In genomic region chr10:98485751-98486681, GRCm38 (mm10) we compare ENCODE assay signal across 9 mouse cellular contexts.
DNase-seq lines count a peak whose midpoint lies in the region; ATAC-seq and TF ChIP-seq lines count a peak whose summit lies in the region.
"Had no signal": no experiment of that assay in that cellular context is flagged by ENCODE, and none has a peak within 500 bp of the region (broad histone marks: within the 10 kb centered on the region; RNA-seq: fewer than 3 reads in every experiment).

No protein-coding gene starts in this region.

- H3K4me1 ChIP-seq in hindbrain, postnatal 0 days (ENCODE audit: insufficient read depth, low read length), result no peaks in the 10 kb centered on the region
- H3K4me1 ChIP-seq in hindbrain, embryonic 12.5 days, result no peaks in the 10 kb centered on the region
- H3K4me1 ChIP-seq in limb, embryonic 15.5 days, result peaks cover 10% of the 10 kb centered on the region; the same call in 1 of the 2 replicates
- H3K4me1 ChIP-seq: lung, embryonic 15.5 days had no signal

- no peaks in the 10 kb centered on the region for H3K9me3 ChIP-seq in hindbrain, postnatal 0 days (ENCODE audit: low read length)
- H3K9me3 ChIP-seq in hindbrain, embryonic 12.5 days (replicated peaks), result no peaks in the 10 kb centered on the region
- H3K9me3 ChIP-seq in limb, embryonic 15.5 days, result no peaks in the 10 kb centered on the region
- H3K9me3 ChIP-seq: lung, embryonic 15.5 days had no signal

- WGBS in hindbrain, postnatal 0 days, result 71% methylated on average over 20 of the region's 20 CpGs
- WGBS in hindbrain, embryonic 12.5 days, result 82% methylated on average over 20 of the region's 20 CpGs
- 39% methylated on average over 20 of the region's 20 CpGs for WGBS in limb, embryonic 15.5 days

- no peaks in the 10 kb centered on the region for H3K36me3 ChIP-seq in hindbrain, postnatal 0 days (ENCODE audit: insufficient read depth, low read length)
- H3K36me3 ChIP-seq in hindbrain, embryonic 12.5 days, result no peaks in the 10 kb centered on the region
- H3K36me3 ChIP-seq in limb, embryonic 15.5 days, result no peaks in the 10 kb centered on the region
- H3K36me3 ChIP-seq: lung, embryonic 15.5 days had no signal

- TF ChIP-seq CTCF in hindbrain, postnatal 0 days (IDR thresholded peaks at IDR 0.05; ENCODE audit: low read depth), result no peak

- H3K9ac ChIP-seq in hindbrain, postnatal 0 days (replicated peaks; ENCODE audit: low read length), result no peak overlapping the region; the same call in 1 of the 2 replicates
- H3K9ac ChIP-seq in hindbrain, embryonic 12.5 days, result no peak overlapping the region
- H3K9ac ChIP-seq in limb, embryonic 15.5 days, result no peak overlapping the region
- H3K9ac ChIP-seq: lung, embryonic 15.5 days had no signal

- H3K4me3 ChIP-seq in hindbrain, postnatal 0 days (ENCODE audit: low read length), result no peak overlapping the region
- H3K4me3 ChIP-seq in hindbrain, embryonic 12.5 days, result no peak overlapping the region
- no peak overlapping the region for H3K4me3 ChIP-seq in limb, embryonic 15.5 days
- H3K4me3 ChIP-seq: lung, embryonic 15.5 days had no signal

- H3K27ac ChIP-seq in hindbrain, postnatal 0 days, result peak overlapping the region; percentile 48; the same call in 1 of the 2 replicates
- no peak overlapping the region for H3K27ac ChIP-seq in hindbrain, embryonic 12.5 days
- H3K27ac ChIP-seq in limb, embryonic 15.5 days, result no peak overlapping the region
- H3K27ac ChIP-seq: lung, embryonic 15.5 days had no signal

- H3K4me2 ChIP-seq in hindbrain, postnatal 0 days (ENCODE audit: low read depth, low read length), result no peak overlapping the region
- no peak overlapping the region for H3K4me2 ChIP-seq in hindbrain, embryonic 12.5 days (replicated peaks)
- H3K4me2 ChIP-seq in limb, embryonic 15.5 days, result peak overlapping the region; percentile 21; the same call in 1 of the 2 replicates
- H3K4me2 ChIP-seq: lung, embryonic 15.5 days had no signal

- ATAC-seq in hindbrain, postnatal 0 days, result peak; percentile 71
- ATAC-seq in hindbrain, embryonic 12.5 days (ENCODE audit: low FRiP score), result no peak
- no peak for ATAC-seq in limb, embryonic 15.5 days (ENCODE audit: insufficient number of reproducible peaks, low FRiP score, low TSS enrichment, low read depth)

- DNase-seq in hindbrain, postnatal 0 days (ENCODE audit: low spot score), result peak; percentile 44
- DNase-seq in cerebellum, postnatal 14 days, result peak; percentile 82 to 83
- DNase-seq in layer of hippocampus, adult 11-12 months (ENCODE audit: low spot score), result peak; percentile 80
- no peak for DNase-seq in adrenal gland, postnatal 4 days (ENCODE audit: low spot score in 2 of 2)
- no peak for DNase-seq in thymus, postnatal 36 days
- DNase-seq in T-cell, adult 2 months (ENCODE audit: low spot score), result no peak

- H3K27me3 ChIP-seq in hindbrain, postnatal 0 days (ENCODE audit: insufficient read depth, low read length), result no peaks in the 10 kb centered on the region
- H3K27me3 ChIP-seq in hindbrain, embryonic 12.5 days, result no peaks in the 10 kb centered on the region
- H3K27me3 ChIP-seq in limb, embryonic 15.5 days, result no peaks in the 10 kb centered on the region
- H3K27me3 ChIP-seq: lung, embryonic 15.5 days had no signal

Comparison
In these comparisons a context has a peak if more than half of its experiments do, and no peak if none do; other contexts are left out.
1. DNase-seq: peak in hindbrain, postnatal 0 days (single experiment), cerebellum, postnatal 14 days (2 of 2) and layer of hippocampus, adult 11-12 months (single experiment); none in adrenal gland, postnatal 4 days (0 of 2), thymus, postnatal 36 days (0 of 2) and T-cell, adult 2 months (single experiment).